Mouse (Mus musculus) kidney, postnatal 10 days (tissue): ENCODE data around the gene Prkcg.
A peak's percentile ranks its signal among the peaks of the same experiment; 100 is the strongest.
"Not testable (repeated sequence)": the region's sequence is repeated elsewhere in the genome, so short reads cannot be mapped to it uniquely, and the experiment has no call there.

ENCODE experiments used
- DNase-seq: peaks from one replicate; pipeline ENCODE4 v3.0.0; 2021; ENCODE audit warnings: mixed read lengths

The Prkcg gene

GRCm38 (mm10) chr7:3291197-3291596, 2.2 kb downstream of the Prkcg start:
- peak; percentile 43 for DNase-seq

- DNase-seq = no peak
These were observed 2.8 kb downstream of the Prkcg start for GRCm38 (mm10) chr7:3291764-3292163.

GRCm38 (mm10) chr7:3292271-3292670, 3.3 kb downstream of the Prkcg start:
- not testable (repeated sequence) for DNase-seq

- DNase-seq = peak; percentile 96
These were observed 3.8 kb downstream of the Prkcg start for GRCm38 (mm10) chr7:3292791-3293190.

- no peak for DNase-seq
These were observed 5.8 kb downstream of the Prkcg start for GRCm38 (mm10) chr7:3294794-3295193.

- no peak for DNase-seq
These were observed 6.5 kb downstream of the Prkcg start for GRCm38 (mm10) chr7:3295321-3296110.

GRCm38 (mm10) chr7:3296711-3297110, 7.7 kb downstream of the Prkcg start:
- no peak for DNase-seq

GRCm38 (mm10) chr7:3299941-3300617, 11.1 kb downstream of the Prkcg start:
- DNase-seq = peak; percentile 40

GRCm38 (mm10) chr7:3300891-3301627, 12.1 kb downstream of the Prkcg start:
- DNase-seq = no peak

GRCm38 (mm10) chr7:3301628-3302555, 12.9 kb downstream of the Prkcg start:
- peak; percentile 61 for DNase-seq

- DNase-seq = peak; percentile 24
These were observed 13.7 kb downstream of the Prkcg start for GRCm38 (mm10) chr7:3302556-3303275.

GRCm38 (mm10) chr7:3303276-3303781, 14.3 kb downstream of the Prkcg start:
- DNase-seq = peak; percentile 57

GRCm38 (mm10) chr7:3303789-3304188, 14.8 kb downstream of the Prkcg start:
- no peak for DNase-seq

GRCm38 (mm10) chr7:3304298-3304697, 15.3 kb downstream of the Prkcg start:
- no peak for DNase-seq

GRCm38 (mm10) chr7:3306400-3306799, 17.4 kb downstream of the Prkcg start:
- DNase-seq = no peak

- no peak for DNase-seq
These were observed 19.7 kb downstream of the Prkcg start for GRCm38 (mm10) chr7:3308646-3309045.

- DNase-seq = no peak
These were observed 21.3 kb downstream of the Prkcg start for GRCm38 (mm10) chr7:3310233-3310632.

- DNase-seq = no peak
These were observed 24.6 kb downstream of the Prkcg start for GRCm38 (mm10) chr7:3313571-3313970.

GRCm38 (mm10) chr7:3314121-3314520, 25.1 kb downstream of the Prkcg start:
- DNase-seq = no peak

GRCm38 (mm10) chr7:3317704-3318103, 28.7 kb downstream of the Prkcg start:
- no peak for DNase-seq

GRCm38 (mm10) chr7:3320856-3321255, 31.9 kb downstream of the Prkcg start:
- DNase-seq = no peak

- no peak for DNase-seq
These were observed 34.8 kb downstream of the Prkcg start for GRCm38 (mm10) chr7:3323826-3324225.
